Mouse (Mus musculus) adrenal gland, postnatal 25 days (tissue): ENCODE measurements around the gene Gfpt2. TPM values are rescaled to one million over a fixed set of nuclear protein-coding genes. Genes with fewer than 3 reads are reported as not detected.
"Not testable (repeated sequence)": the region's sequence is repeated elsewhere in the genome, so short reads cannot be mapped to it uniquely, and the experiment has no call there.

Experiments
- DNase-seq: peaks from one replicate; pipeline ENCODE4 v3.0.0; 2021; ENCODE audit warnings: mixed read lengths
- total RNA-seq: library from RNA; stranded (reverse); gene quantifications from 2 replicates; pipeline ENCODE4 v1.2.3, GENCODE M21; 2021

Gene Gfpt2
- total RNA-seq, 1 experiment from 2014 or later: 2.8 TPM

- peak; percentile 45 for DNase-seq
Observed at GRCm38 (mm10) chr11:49794342-49795144, 565 bp downstream of the Gfpt2 start.

DNA sequence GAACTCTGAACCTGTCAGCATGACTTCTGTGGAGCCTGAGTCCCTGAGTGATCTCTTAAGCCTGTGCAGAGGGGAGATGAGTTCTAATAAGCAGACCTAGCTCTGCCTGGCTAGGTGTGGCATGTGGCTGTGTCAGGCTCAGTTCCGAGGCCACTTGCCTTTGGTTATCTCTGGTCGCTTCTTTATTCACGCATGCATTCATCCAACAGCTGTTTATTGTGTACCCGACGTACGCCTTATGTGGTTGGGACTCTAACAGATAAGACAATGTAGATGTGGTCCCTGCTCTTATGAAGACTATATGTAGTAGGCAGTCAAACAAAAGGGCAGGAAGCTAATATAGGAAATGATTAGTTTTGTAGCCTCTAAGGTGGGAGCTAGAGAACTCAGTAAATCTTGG lies 5.0 kb downstream of the Gfpt2 start:
- DNase-seq: no peak

GRCm38 (mm10) chr11:49801516-49801915 lies 7.5 kb downstream of the Gfpt2 start:
- no peak for DNase-seq

- no peak for DNase-seq
Observed at GRCm38 (mm10) chr11:49803801-49804200, 9.8 kb downstream of the Gfpt2 start.

GRCm38 (mm10) chr11:49806218-49806617 lies 12.2 kb downstream of the Gfpt2 start:
- no peak for DNase-seq

DNA sequence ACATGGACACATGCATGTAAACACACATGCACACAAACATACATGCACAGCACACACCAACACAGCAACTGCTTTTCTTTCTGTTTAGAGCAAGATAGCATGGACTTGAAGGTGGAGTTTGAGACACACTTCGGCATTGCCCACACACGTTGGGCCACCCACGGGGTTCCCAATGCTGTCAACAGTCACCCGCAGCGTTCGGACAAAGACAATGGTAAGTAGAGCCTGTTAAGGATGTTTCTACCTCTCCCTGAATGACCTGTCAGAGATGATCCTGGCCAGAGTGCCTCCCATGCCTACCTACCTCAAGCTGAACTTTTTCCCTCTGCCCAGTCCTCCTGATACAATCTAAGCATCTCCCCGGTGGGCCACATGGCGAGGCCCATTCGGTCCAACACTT lies 15.0 kb downstream of the Gfpt2 start:
- no peak for DNase-seq

- DNase-seq: not testable (repeated sequence)
Observed at GRCm38 (mm10) chr11:49810696-49811095, 16.7 kb downstream of the Gfpt2 start.

GRCm38 (mm10) chr11:49811099-49811541 lies 17.1 kb downstream of the Gfpt2 start:
- DNase-seq: peak; percentile 14

DNA sequence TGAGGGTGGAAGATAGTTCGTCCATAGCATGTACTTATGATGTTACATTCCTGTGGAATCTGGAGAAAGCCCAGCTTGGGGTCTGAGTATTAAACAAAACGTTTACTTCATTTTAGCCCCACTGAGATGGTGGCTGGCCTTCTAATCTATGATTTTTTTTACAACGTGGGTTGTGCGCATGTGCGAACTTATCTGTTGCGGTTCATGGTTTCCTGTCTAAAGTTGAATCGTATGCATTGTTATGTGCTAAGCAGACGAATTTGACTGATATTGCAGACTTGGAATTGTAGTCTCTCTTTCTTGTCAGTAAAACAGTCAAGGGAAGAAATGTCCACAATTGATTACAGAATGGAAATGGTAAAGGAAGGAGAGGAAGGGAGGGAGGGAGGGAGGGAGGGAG lies 17.9 kb downstream of the Gfpt2 start:
- DNase-seq: no peak

GRCm38 (mm10) chr11:49818869-49819566 lies 25.0 kb downstream of the Gfpt2 start:
- no peak for DNase-seq

DNA sequence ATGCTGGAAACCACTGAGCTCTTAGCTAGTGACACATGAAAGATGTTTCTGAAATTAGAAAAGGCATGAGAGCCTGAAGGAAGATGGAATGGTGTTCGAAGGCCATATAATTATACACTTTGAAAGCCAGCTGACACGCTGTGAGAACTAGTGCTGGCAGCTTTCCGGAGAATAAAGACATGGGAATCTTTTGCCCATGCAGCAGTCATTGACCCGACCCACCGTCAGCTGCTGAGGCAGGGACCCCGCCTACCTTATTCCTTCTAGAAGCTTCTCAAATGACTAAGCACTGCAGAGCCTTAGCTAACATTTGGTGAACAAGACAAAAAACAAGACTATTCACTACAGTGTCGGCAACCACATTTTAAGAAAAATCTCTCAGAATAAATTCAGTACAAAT lies 25.7 kb downstream of the Gfpt2 start:
- DNase-seq: no peak

DNA sequence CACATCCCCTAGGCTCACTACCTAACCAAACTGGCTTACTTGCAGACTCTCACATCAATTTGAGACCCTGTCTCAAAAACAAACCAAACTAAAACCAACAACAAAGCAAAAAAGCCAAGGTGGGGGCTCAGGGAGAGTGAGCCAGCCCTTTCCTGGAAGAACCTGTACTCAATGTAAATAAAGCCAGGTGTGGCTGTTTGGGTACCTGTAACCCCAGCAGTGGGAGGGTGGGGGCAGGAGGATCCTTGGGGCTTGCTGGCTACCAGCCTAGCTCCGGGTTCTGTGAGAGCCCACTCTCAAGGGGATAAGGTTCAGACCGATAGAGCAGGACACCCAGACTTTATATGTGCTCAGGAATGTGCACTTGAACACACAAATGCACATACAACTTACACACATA lies 26.9 kb downstream of the Gfpt2 start:
- DNase-seq: no peak

DNA sequence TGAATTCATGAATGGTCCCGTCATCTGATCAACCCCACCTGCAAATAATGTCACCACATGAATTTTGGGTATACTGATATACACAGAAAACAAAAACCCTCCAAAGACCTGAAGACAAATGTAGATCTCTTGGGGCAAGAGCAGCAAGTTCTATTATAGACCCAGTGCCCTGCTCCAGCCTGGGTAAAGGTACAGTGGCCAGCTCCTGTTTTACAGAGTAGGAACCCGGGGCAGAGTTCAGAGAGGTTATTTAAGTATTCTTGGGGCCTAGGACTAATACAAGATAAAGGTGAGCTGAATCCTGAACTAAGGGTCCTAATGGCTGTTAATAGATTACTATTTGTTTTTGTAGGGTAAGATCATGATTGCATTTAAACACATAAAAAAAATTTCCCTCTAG lies 27.6 kb downstream of the Gfpt2 start:
- no peak for DNase-seq

DNA sequence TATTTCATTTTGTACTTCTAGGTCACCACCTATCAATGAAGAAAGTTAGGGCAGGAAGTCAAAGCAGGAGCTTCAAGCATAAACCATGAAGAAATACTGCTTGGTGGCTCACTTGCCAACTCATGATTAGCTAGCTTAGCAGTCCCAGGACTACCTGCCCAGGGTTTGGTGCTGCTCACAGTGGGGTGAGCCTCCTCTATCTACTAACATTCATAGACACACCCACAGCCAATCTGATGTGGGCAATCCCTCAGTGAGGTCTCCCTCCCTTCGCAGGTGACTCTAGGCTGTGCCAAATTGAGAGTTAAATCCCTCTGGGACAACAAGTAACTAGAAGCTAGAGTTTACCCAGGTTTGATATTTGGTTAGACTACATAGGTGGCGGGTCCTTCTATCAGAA lies 28.4 kb downstream of the Gfpt2 start:
- no peak for DNase-seq

DNA sequence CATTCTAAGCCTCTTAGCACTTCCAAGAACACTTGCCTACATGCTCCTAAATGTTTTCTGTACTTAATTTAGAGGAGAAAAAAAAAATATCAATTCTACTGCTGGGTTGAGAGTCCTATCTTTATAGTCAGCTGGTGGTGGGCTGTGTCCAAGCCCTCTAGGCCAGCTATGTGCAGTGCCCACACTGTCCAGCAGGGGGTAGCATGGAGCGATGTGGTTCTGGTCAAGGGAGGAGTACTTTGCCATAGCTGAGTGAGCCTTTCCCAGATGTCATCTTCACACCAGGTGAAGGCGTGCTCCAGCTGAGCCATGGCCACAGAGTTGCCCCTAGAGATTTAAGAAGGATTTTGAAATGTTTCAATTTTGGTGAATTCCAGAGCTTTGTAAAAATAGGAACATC lies 30.9 kb downstream of the Gfpt2 start:
- peak; percentile 77 for DNase-seq

- no peak for DNase-seq
Observed at GRCm38 (mm10) chr11:49827243-49827642, 33.3 kb downstream of the Gfpt2 start.

- DNase-seq: no peak
Observed at GRCm38 (mm10) chr11:49829176-49829745, 35.3 kb downstream of the Gfpt2 start.

GRCm38 (mm10) chr11:49831980-49832379 lies 38.0 kb downstream of the Gfpt2 start:
- DNase-seq: no peak

DNA sequence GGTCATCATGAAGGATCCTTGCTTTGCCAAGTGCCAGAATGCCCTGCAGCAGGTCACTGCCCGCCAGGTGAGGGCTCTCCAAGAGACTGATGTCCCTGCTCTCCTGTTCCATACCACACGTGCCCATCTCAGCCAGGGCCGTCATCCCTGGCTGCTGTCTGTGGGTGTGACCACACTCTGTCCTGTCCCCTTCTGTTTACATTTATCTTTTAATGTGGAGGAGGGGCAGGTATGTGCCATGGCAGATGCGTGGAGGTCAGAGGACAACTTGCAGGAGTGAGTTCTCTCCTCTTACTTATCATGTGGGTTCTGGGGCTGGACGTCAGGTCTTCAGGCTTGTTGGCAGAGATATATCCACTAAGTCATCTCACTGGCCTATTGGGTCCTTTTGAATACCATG lies 39.0 kb downstream of the Gfpt2 start:
- no peak for DNase-seq

- DNase-seq: no peak
Observed at GRCm38 (mm10) chr11:49834248-49834647, 40.3 kb downstream of the Gfpt2 start.

DNA sequence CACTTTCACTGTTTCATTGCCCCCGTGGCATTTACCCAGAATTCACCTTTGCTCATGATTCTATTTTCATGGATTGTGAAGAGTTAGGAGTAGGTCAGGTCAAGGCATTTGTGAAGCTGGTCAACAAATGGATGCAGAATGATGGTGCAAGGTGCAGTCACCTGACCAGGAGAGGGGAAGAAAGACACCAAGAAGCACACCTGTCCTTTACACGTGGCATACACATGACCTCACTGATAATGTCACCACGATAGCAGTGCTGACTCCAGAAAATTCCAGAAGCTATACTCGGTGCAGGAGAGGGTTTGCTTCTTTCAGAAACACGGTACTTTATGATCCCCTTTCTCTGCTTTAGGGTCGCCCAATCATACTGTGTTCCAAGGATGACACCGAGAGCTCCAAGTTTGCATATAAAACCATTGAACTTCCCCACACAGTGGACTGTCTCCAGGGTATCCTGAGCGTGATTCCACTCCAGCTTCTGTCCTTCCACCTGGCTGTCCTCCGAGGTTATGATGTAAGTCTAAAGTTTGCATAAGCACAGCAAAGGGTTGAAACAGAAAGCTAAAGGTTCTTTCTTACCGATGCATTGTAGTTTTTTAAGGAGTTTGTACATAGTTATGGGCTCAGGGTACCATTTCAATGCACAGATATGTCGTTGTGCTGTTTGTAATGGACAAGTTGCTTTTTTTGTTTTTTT lies 41.4 kb downstream of the Gfpt2 start:
- no peak for DNase-seq

DNA sequence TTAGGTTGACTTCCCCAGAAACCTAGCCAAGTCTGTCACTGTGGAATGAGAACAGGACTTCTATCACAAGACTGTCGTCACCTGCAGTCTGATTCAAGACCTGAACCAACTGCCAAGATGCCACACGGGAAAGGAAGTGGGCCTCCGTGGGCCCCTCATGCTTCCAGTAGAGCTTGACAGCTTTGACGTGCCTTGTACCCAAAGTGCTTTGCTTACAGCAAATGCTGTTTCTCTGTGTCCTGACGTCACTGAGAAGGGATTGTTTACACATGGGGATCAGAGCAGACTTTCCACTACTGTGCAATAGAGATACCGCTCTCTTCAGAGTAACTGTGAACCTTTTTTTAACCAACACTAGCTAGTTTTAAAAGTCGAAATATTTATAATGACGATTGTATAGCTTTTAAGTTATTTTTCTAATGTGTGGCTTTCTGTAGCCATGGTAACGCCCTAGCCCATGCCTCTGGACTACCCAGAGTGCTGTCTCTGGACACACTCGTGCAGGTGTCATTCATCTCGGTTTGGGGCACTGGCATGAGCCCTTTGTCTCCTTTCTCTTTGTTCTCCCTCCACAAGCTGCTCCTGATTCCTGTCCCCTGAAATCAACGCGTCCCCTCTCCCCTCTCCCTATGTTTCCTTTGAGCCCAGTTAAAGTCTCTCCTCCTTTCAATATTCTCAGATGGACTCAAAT lies 43.9 kb downstream of the Gfpt2 start:
- no peak for DNase-seq
